Mouse (Mus musculus) stomach, embryonic 14.5 days (tissue): ENCODE measurements around the gene Rilpl1. TPM values are rescaled to one million over a fixed set of nuclear protein-coding genes. Genes with fewer than 3 reads are reported as not detected.

ENCODE experiments used
- ATAC-seq: fragments of 200-750 bp; cut with Nextera tagmentation; 2 replicates; pipeline ENCODE4 v1.8.0; 2017; ENCODE audit warnings: low read depth, moderate TSS enrichment; ENCODE audit not compliant: insufficient number of reproducible peaks, insufficient read depth, low FRiP score
- H3K27ac ChIP-seq: fragments of 300-500 bp; sonication (generic); 2 replicates; pipeline ENCODE4 v1.5.1; 2014; ENCODE audit warnings: mild to moderate bottlenecking, low read length, moderate library complexity, mixed read lengths
- H3K27me3 ChIP-seq: fragments of 300-500 bp; sonication (generic); 2 replicates; pipeline ENCODE4 v1.6.1; 2014; ENCODE audit warnings: low read length, control low read depth, mixed read lengths; ENCODE audit not compliant: control insufficient read depth, insufficient read depth
- H3K36me3 ChIP-seq: fragments of 300-500 bp; sonication (generic); 2 replicates; pipeline ENCODE4 v1.6.1; 2014; ENCODE audit warnings: mild to moderate bottlenecking, control low read depth, low read length, moderate library complexity, mixed read lengths; ENCODE audit not compliant: control insufficient read depth, insufficient read depth
- H3K4me1 ChIP-seq: fragments of 300-500 bp; sonication (generic); 2 replicates; pipeline ENCODE4 v1.6.1; 2014; ENCODE audit warnings: low read length, control low read depth, mixed read lengths; ENCODE audit not compliant: control insufficient read depth, insufficient read depth
- H3K4me2 ChIP-seq: fragments of 300-500 bp; sonication (generic); replicated peaks from 2 replicates; pipeline ENCODE4 v1.6.1; 2014; ENCODE audit warnings: low read depth, low read length, control low read depth
- H3K4me3 ChIP-seq: fragments of 300-500 bp; sonication (generic); 2 replicates; pipeline ENCODE4 v1.5.1; 2014; ENCODE audit warnings: low read depth, low read length, control low read depth
- H3K9ac ChIP-seq: fragments of 300-500 bp; sonication (generic); replicated peaks from 2 replicates; pipeline ENCODE4 v1.6.1; 2014; ENCODE audit warnings: low read depth, mild to moderate bottlenecking, control low read depth, low read length, moderate library complexity, mixed read lengths
- H3K9me3 ChIP-seq: fragments of 300-500 bp; sonication (generic); 2 replicates; pipeline ENCODE4 v1.6.1; 2016; ENCODE audit warnings: low read depth, low read length, control low read depth; ENCODE audit not compliant: control insufficient read depth
- WGBS: fragments of 180-500 bp; shearing (Covaris S2); extraction: QIAGEN DNeasy Blood & Tissue Kit; methylation state at CpG from one replicate; pipeline ENCODE4 v1.1.7; 2014; 5-methylcytosine and 5-hydroxymethylcytosine counted together
- polyA plus RNA-seq: library from polyadenylated mRNA; unstranded; fragments of >200 nt; fragmentation: Nextera tagmentation; extraction: Ambion mirVana; gene quantifications from 2 replicates; pipeline ENCODE4 v1.2.1, GENCODE M21; 2014

The Rilpl1 gene
- polyA plus RNA-seq = 14.9 and 16.8 TPM in 2 replicates

- Histone ChIP-seq H3K4me1 (peaks cover 26% of the 10 kb centered on the region), H3K9ac (peak within 1 kb of the TSS; percentile 37), H3K27me3 (no peaks in the 10 kb centered on the region), H3K4me2 (peak within 1 kb of the TSS; percentile 80), H3K9me3 (no peaks in the 10 kb centered on the region), H3K4me3 (peak within 1 kb of the TSS; percentile 69), H3K36me3 (no peaks in the 10 kb centered on the region), H3K27ac (peak within 1 kb of the TSS; percentile 69)
- ATAC-seq = peak; percentile 89
- under 1% methylated on average over 94 of the region's 96 CpGs for WGBS
Observed at GRCm38 (mm10) chr5:124530655-124531582, at the start of gene Rilpl1. Gene Rilpl1, minus strand, starts transcription at chr5:124531391.

GRCm38 (mm10) chr5:124578633-124579317, 47.6 kb upstream of the Rilpl1 start, which contains the start of the genes Eif2b1 and Gtf2h3:
Gene Eif2b1, minus strand, starts transcription at chr5:124579131.
Gene Gtf2h3, plus strand, starts transcription at chr5:124579140.
- H3K27ac ChIP-seq = no peak within 1 kb of the TSS
- 1% methylated on average over 51 of the region's 51 CpGs for WGBS
- peak within 1 kb of the TSS; percentile 66 for H3K9ac ChIP-seq
- H3K4me1 ChIP-seq = peaks cover 14% of the 10 kb centered on the region; the same call in 1 of the 2 replicates
- no peaks in the 10 kb centered on the region for H3K27me3 ChIP-seq
- H3K4me3 ChIP-seq = peak within 1 kb of the TSS; percentile 77
- peaks cover 25% of the 10 kb centered on the region for H3K36me3 ChIP-seq
- ATAC-seq = peak; percentile 93
- H3K4me2 ChIP-seq = peak within 1 kb of the TSS; percentile 74
- H3K9me3 ChIP-seq = no peaks in the 10 kb centered on the region

GRCm38 (mm10) chr5:124575467-124575866, 44.3 kb upstream of the Rilpl1 start:
- peaks cover 51% of the 10 kb centered on the region for H3K36me3 ChIP-seq
- no peak overlapping the region for H3K4me2 ChIP-seq

GRCm38 (mm10) chr5:124571068-124571467, 39.9 kb upstream of the Rilpl1 start:
- no peak overlapping the region for H3K4me2 ChIP-seq
- H3K4me3 ChIP-seq = no peak overlapping the region
- H3K9me3 ChIP-seq = no peaks in the 10 kb centered on the region
- ATAC-seq = no peak
- no peak overlapping the region for H3K9ac ChIP-seq
- H3K36me3 ChIP-seq = peaks cover 70% of the 10 kb centered on the region
- no peaks in the 10 kb centered on the region for H3K4me1 ChIP-seq
- 86% methylated on average over 12 of the region's 12 CpGs for WGBS
- H3K27ac ChIP-seq = no peak overlapping the region
- no peaks in the 10 kb centered on the region for H3K27me3 ChIP-seq

More at GRCm38 (mm10) chr5:124575467-124575866, 44.3 kb upstream of the Rilpl1 start:
- H3K27me3 ChIP-seq = no peaks in the 10 kb centered on the region
- H3K4me1 ChIP-seq = peaks cover 14% of the 10 kb centered on the region; the same call in 1 of the 2 replicates
- no peak overlapping the region for H3K27ac ChIP-seq
- no peak overlapping the region for H3K4me3 ChIP-seq
- H3K9me3 ChIP-seq = no peaks in the 10 kb centered on the region
- no peak for ATAC-seq
- H3K9ac ChIP-seq = no peak overlapping the region
- WGBS = 83% methylated on average over 7 of the region's 7 CpGs

- Histone ChIP-seq H3K27me3 (no peaks in the 10 kb centered on the region), H3K4me3 (no peak overlapping the region), H3K9me3 (no peaks in the 10 kb centered on the region), H3K27ac (no peak overlapping the region), H3K36me3 (peaks cover 41% of the 10 kb centered on the region), H3K4me1 (no peaks in the 10 kb centered on the region), H3K9ac (no peak overlapping the region), H3K4me2 (no peak overlapping the region)
- 79% methylated on average over 1 of the region's 1 CpGs for WGBS
- no peak for ATAC-seq
Observed at GRCm38 (mm10) chr5:124555145-124555544, 24.0 kb upstream of the Rilpl1 start.

GRCm38 (mm10) chr5:124553607-124554006, 22.4 kb upstream of the Rilpl1 start:
- H3K9ac ChIP-seq = no peak overlapping the region
- H3K4me2 ChIP-seq = peak overlapping the region; percentile 72; the same call in 1 of the 2 replicates
- no peaks in the 10 kb centered on the region for H3K27me3 ChIP-seq
- no peaks in the 10 kb centered on the region for H3K9me3 ChIP-seq
- no peaks in the 10 kb centered on the region for H3K4me1 ChIP-seq
- H3K36me3 ChIP-seq = peaks cover 33% of the 10 kb centered on the region
- no peak for ATAC-seq
- no peak overlapping the region for H3K27ac ChIP-seq
- H3K4me3 ChIP-seq = peak overlapping the region; percentile 90; the same call in 1 of the 2 replicates
- WGBS = 72% methylated on average over 6 of the region's 6 CpGs

GRCm38 (mm10) chr5:124552558-124553307, 21.5 kb upstream of the Rilpl1 start, which contains the start of gene Ddx55:
Gene Ddx55, plus strand, starts transcription at chr5:124552864.
- H3K4me1 ChIP-seq = no peaks in the 10 kb centered on the region
- peak within 1 kb of the TSS; percentile 69 for H3K27ac ChIP-seq
- H3K9me3 ChIP-seq = no peaks in the 10 kb centered on the region
- peaks cover 34% of the 10 kb centered on the region for H3K36me3 ChIP-seq
- peak within 1 kb of the TSS; percentile 61 for H3K9ac ChIP-seq
- H3K27me3 ChIP-seq = no peaks in the 10 kb centered on the region
- H3K4me2 ChIP-seq = peak within 1 kb of the TSS; percentile 72
- under 1% methylated on average over 55 of the region's 66 CpGs for WGBS
- peak; percentile 81 for ATAC-seq
- H3K4me3 ChIP-seq = peak within 1 kb of the TSS; percentile 90
